Mouse (Mus musculus) lung, adult 2 months (tissue): ENCODE data around the gene Vti1a.

Source experiments
- CTCF ChIP-seq: fragments of 200-500 bp; IDR thresholded peaks from 2 replicates; pipeline ENCODE4 v1.5.1; 2011; ENCODE audit warnings: mild to moderate bottlenecking, low read length, control low read depth; ENCODE audit not compliant: insufficient read depth
- POLR2A ChIP-seq: fragments of 200-500 bp; IDR thresholded peaks from 2 replicates; pipeline ENCODE4 v1.6.1; 2011; ENCODE audit warnings: low read depth, mild to moderate bottlenecking, control low read depth, low read length, borderline replicate concordance; ENCODE audit errors: extremely low read depth

GRCm38 (mm10) chr19:55599124-55599523 lies 283.0 kb downstream of the Vti1a start:
- TF ChIP-seq CTCF: no peak
- TF ChIP-seq POLR2A: no peak
